Mouse (Mus musculus) forebrain, embryonic 11.5 days (tissue): ENCODE data around the gene Thoc6. TPM values are rescaled to one million over a fixed set of nuclear protein-coding genes. Genes with fewer than 3 reads are reported as not detected.
A peak's percentile ranks its signal among the peaks of the same experiment; 100 is the strongest.

Experiments used
- ATAC-seq: fragments of 200-750 bp; cut with Nextera tagmentation; replicated peaks from 2 replicates; pipeline ENCODE4 v1.8.0; 2017; ENCODE audit warnings: moderate TSS enrichment; ENCODE audit not compliant: low FRiP score
- DNase-seq: peaks from one replicate; pipeline ENCODE4 v3.0.0-alpha.2; 2017; ENCODE audit warnings: low spot score
- H3K27ac ChIP-seq: fragments of 300-500 bp; sonication (generic); 2 replicates; pipeline ENCODE4 v1.5.1; 2014; ENCODE audit warnings: low read depth, low read length
- H3K27me3 ChIP-seq: fragments of 300-500 bp; sonication (generic); 2 replicates; pipeline ENCODE4 v1.6.1; 2014; ENCODE audit warnings: mild to moderate bottlenecking, low read length, mixed read lengths; ENCODE audit not compliant: control insufficient read depth, insufficient read depth
- H3K36me3 ChIP-seq: fragments of 300-500 bp; sonication (generic); 2 replicates; pipeline ENCODE4 v1.6.1; 2014; ENCODE audit warnings: mild to moderate bottlenecking, low read length, moderate library complexity, mixed read lengths; ENCODE audit not compliant: control insufficient read depth, insufficient read depth
- H3K4me1 ChIP-seq: fragments of 300-500 bp; sonication (generic); replicated peaks from 2 replicates; pipeline ENCODE4 v1.6.1; 2014; ENCODE audit warnings: low read length, mixed read lengths; ENCODE audit not compliant: control insufficient read depth, insufficient read depth
- H3K4me2 ChIP-seq: fragments of 300-500 bp; sonication (generic); 2 replicates; pipeline ENCODE4 v1.6.1; 2014; ENCODE audit warnings: low read depth, mild to moderate bottlenecking, low read length, moderate library complexity, mixed read lengths; ENCODE audit not compliant: severe bottlenecking
- H3K4me3 ChIP-seq: fragments of 300-500 bp; sonication (generic); 2 replicates; pipeline ENCODE4 v1.5.1; 2014; ENCODE audit warnings: low read depth, low read length
- H3K9ac ChIP-seq: fragments of 300-500 bp; sonication (generic); 2 replicates; pipeline ENCODE4 v1.6.1; 2014; ENCODE audit warnings: low read length
- H3K9me3 ChIP-seq: fragments of 300-500 bp; sonication (generic); 2 replicates; pipeline ENCODE4 v1.6.1; 2016; ENCODE audit warnings: low read length, mixed read lengths; ENCODE audit not compliant: control insufficient read depth
- WGBS: fragments of 180-500 bp; shearing (Covaris S2); extraction: QIAGEN DNeasy Blood & Tissue Kit; methylation state at CpG from one replicate; pipeline ENCODE4 v1.1.7; 2014; 5-methylcytosine and 5-hydroxymethylcytosine counted together
- polyA plus RNA-seq: library from polyadenylated mRNA; unstranded; fragments of >200 nt; fragmentation: Nextera tagmentation; extraction: Ambion mirVana; gene quantifications from 2 replicates; pipeline ENCODE4 v1.2.1, GENCODE M21; 2014

Gene Thoc6
- polyA plus RNA-seq, 1 experiment from 2014 or later: 56.6 TPM

GRCm38 (mm10) chr17:23682092-23682491 is 8.4 kb upstream of the Thoc6 start:
- DNase-seq (no peak), ATAC-seq (no peak)
- H3K4me3 ChIP-seq: no peak overlapping the region
- no peak overlapping the region for H3K4me2 ChIP-seq
- no peak overlapping the region for H3K27ac ChIP-seq
- no peak overlapping the region for H3K9ac ChIP-seq
- H3K36me3 ChIP-seq: no peaks in the 10 kb centered on the region
- H3K4me1 ChIP-seq: peaks cover 7% of the 10 kb centered on the region; the same call in 1 of the 2 replicates
- WGBS: 60% methylated on average over 4 of the region's 4 CpGs
- peaks cover 43% of the 10 kb centered on the region for H3K27me3 ChIP-seq
- no peaks in the 10 kb centered on the region for H3K9me3 ChIP-seq

GRCm38 (mm10) chr17:23681086-23681485 is 7.4 kb upstream of the Thoc6 start:
- Histone ChIP-seq H3K4me2 (no peak overlapping the region), H3K9me3 (no peaks in the 10 kb centered on the region), H3K9ac (no peak overlapping the region), H3K27me3 (peaks cover 43% of the 10 kb centered on the region), H3K4me1 (peaks cover 9% of the 10 kb centered on the region; the same call in 1 of the 2 replicates), H3K36me3 (no peaks in the 10 kb centered on the region), H3K27ac (no peak overlapping the region), H3K4me3 (no peak overlapping the region)
- WGBS: 82% methylated on average over 10 of the region's 10 CpGs
- ATAC-seq (no peak), DNase-seq (no peak)

GRCm38 (mm10) chr17:23680336-23680735 is 6.7 kb upstream of the Thoc6 start:
- no peak overlapping the region for H3K9ac ChIP-seq
- H3K27me3 ChIP-seq: peaks cover 47% of the 10 kb centered on the region
- H3K4me1 ChIP-seq: peaks cover 11% of the 10 kb centered on the region; the same call in 1 of the 2 replicates
- H3K9me3 ChIP-seq: no peaks in the 10 kb centered on the region
- H3K36me3 ChIP-seq: no peaks in the 10 kb centered on the region
- no peak for ATAC-seq
- H3K4me3 ChIP-seq: no peak overlapping the region
- H3K27ac ChIP-seq: no peak overlapping the region
- DNase-seq: no peak
- H3K4me2 ChIP-seq: no peak overlapping the region
- 81% methylated on average over 9 of the region's 9 CpGs for WGBS

GRCm38 (mm10) chr17:23679127-23679835 is 5.6 kb upstream of the Thoc6 start, which contains the start of gene Cldn6:
TSS of gene Cldn6 (plus strand) at chr17:23679249.
- ATAC-seq (no peak), DNase-seq (no peak)
- no peaks in the 10 kb centered on the region for H3K36me3 ChIP-seq
- H3K4me2 ChIP-seq: peak within 1 kb of the TSS; percentile 36
- peaks cover 51% of the 10 kb centered on the region for H3K27me3 ChIP-seq
- 1% methylated on average over 38 of the region's 38 CpGs for WGBS
- peak within 1 kb of the TSS; percentile 14; the same call in 1 of the 2 replicates for H3K4me3 ChIP-seq
- no peaks in the 10 kb centered on the region for H3K9me3 ChIP-seq
- H3K4me1 ChIP-seq: peaks cover 8% of the 10 kb centered on the region; the same call in 1 of the 2 replicates
- no peak within 1 kb of the TSS for H3K27ac ChIP-seq
- H3K9ac ChIP-seq: no peak within 1 kb of the TSS

GRCm38 (mm10) chr17:23677236-23677679 is 3.6 kb upstream of the Thoc6 start, which contains the start of gene Tnfrsf12a:
TSS of gene Tnfrsf12a (minus strand) at chr17:23677468.
- peaks cover 43% of the 10 kb centered on the region for H3K27me3 ChIP-seq
- WGBS: under 1% methylated on average over 34 of the region's 34 CpGs
- H3K27ac ChIP-seq: no peak within 1 kb of the TSS
- no peaks in the 10 kb centered on the region for H3K9me3 ChIP-seq
- peak within 1 kb of the TSS; percentile 56 for H3K9ac ChIP-seq
- DNase-seq: peak; percentile 91
- peak; percentile 43 for ATAC-seq
- H3K36me3 ChIP-seq: no peaks in the 10 kb centered on the region
- peaks cover 9% of the 10 kb centered on the region; the same call in 1 of the 2 replicates for H3K4me1 ChIP-seq
- peak within 1 kb of the TSS; percentile 98 for H3K4me2 ChIP-seq
- peak within 1 kb of the TSS; percentile 46 for H3K4me3 ChIP-seq

GRCm38 (mm10) chr17:23676473-23677031 is 2.9 kb upstream of the Thoc6 start:
- no peak for ATAC-seq
- no peaks in the 10 kb centered on the region for H3K9me3 ChIP-seq
- peak; percentile 68 for DNase-seq
- H3K4me1 ChIP-seq: peaks cover 9% of the 10 kb centered on the region; the same call in 1 of the 2 replicates
- peaks cover 38% of the 10 kb centered on the region for H3K27me3 ChIP-seq
- under 1% methylated on average over 36 of the region's 37 CpGs for WGBS
- peak overlapping the region; percentile 56; the same call in 1 of the 2 replicates for H3K9ac ChIP-seq
- peak overlapping the region; percentile 98 for H3K4me2 ChIP-seq
- peak overlapping the region; percentile 46 for H3K4me3 ChIP-seq
- H3K36me3 ChIP-seq: no peaks in the 10 kb centered on the region
- H3K27ac ChIP-seq: no peak overlapping the region

- no peaks in the 10 kb centered on the region for H3K9me3 ChIP-seq
- no peaks in the 10 kb centered on the region for H3K36me3 ChIP-seq
- peaks cover 30% of the 10 kb centered on the region for H3K27me3 ChIP-seq
- no peak overlapping the region for H3K9ac ChIP-seq
- no peak overlapping the region for H3K27ac ChIP-seq
- H3K4me3 ChIP-seq: no peak overlapping the region; the same call in 1 of the 2 replicates
- peaks cover 9% of the 10 kb centered on the region; the same call in 1 of the 2 replicates for H3K4me1 ChIP-seq
- DNase-seq: no peak
- H3K4me2 ChIP-seq: peak overlapping the region; percentile 98
- no peak for ATAC-seq
- WGBS: 14% methylated on average over 15 of the region's 15 CpGs
These were observed 2.0 kb upstream of the Thoc6 start for GRCm38 (mm10) chr17:23675564-23676281.

GRCm38 (mm10) chr17:23675127-23675526 is 1.4 kb upstream of the Thoc6 start:
- peaks cover 25% of the 10 kb centered on the region for H3K27me3 ChIP-seq
- no peak overlapping the region for H3K4me2 ChIP-seq
- WGBS: 36% methylated on average over 5 of the region's 5 CpGs
- H3K9ac ChIP-seq: no peak overlapping the region
- no peak overlapping the region for H3K4me3 ChIP-seq
- ATAC-seq (no peak), DNase-seq (no peak)
- H3K36me3 ChIP-seq: no peaks in the 10 kb centered on the region
- H3K4me1 ChIP-seq: peaks cover 9% of the 10 kb centered on the region; the same call in 1 of the 2 replicates
- no peaks in the 10 kb centered on the region for H3K9me3 ChIP-seq
- no peak overlapping the region for H3K27ac ChIP-seq
